Mouse (Mus musculus): ENCODE data around the gene Zfp691.

DNA sequence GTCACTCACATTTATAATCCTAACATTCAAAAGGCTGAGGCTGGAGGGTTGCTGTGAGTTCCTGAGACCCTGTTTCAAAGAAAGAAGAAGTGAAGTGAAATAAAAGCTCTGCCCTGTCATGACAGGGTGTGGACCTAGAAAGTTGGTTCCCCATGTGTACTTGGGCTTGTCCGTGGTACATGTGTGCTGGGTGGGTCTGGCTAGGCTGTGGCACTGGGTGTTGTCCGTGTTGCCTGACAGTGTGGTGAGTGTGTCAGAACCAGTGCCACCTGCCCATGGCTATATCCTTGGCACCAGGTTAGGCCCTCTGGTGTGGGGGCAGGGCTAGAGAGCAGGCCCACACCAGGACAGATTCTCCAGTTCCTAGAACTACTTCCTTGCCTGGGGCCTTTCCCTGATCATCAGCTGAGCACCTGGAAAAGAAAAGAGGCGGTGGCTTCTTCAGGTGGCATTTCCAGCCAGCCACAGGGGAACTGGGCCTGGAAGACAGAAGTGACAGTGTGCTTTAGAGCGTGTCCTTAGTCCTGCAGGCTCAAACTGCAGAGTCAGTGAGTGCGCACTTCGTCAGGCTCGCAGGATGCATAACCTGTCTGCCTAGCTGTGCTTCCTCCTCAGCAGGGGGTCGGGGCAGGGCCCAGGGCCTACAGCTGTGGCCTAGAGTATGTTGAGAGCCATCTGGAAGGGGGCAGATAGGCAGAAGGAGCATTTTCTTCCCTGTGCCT is 42.6 kb downstream of the Zfp691 start:
- no peak for TF ChIP-seq CTCF (IDR thresholded peaks at IDR 0.05; ENCODE audit: low read depth)
- no peak for TF ChIP-seq EP300 (IDR thresholded peaks at IDR 0.05; ENCODE audit: low read depth)

Measured in heart, postnatal 0 days (tissue).